Mouse (Mus musculus) effector memory CD4-positive, alpha-beta T cell, adult 7 months (primary cell): ENCODE measurements around the gene Gm5108. TPM values are rescaled to one million over a fixed set of nuclear protein-coding genes. Genes with fewer than 3 reads are reported as not detected.

Experiments used
- polyA plus RNA-seq: library from polyadenylated mRNA; unstranded; fragments of 100-300 nt; shearing (Covaris generic); gene quantifications from one replicate; pipeline ENCODE4 v1.2.1, GENCODE M21; 2017

Gm5108 gene
- not detected for polyA plus RNA-seq

DNA sequence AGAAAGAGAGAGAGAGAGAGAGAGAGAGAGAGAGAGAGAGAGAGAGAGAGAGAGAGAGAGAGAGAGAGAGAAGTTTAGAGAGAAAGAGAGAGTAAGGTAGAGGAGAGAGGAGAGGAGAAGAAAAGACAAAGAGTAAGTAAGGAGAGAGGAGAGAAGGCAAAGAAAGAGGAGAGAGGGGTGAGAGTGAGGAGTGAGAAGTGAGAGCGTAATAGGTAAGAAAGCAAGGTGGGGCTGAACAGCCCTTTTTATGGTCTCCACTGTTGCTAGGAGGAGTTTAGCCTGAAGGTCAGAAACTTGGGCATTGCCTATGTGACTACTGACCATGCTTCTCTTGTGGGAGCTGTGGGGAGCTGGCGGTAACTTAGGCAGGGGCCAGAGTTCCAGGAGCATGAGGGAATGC, at the start of gene Gm5108:
Gene Gm5108, plus strand, starts transcription at position 301 of the 400 bp plus-strand sequence.

DNA sequence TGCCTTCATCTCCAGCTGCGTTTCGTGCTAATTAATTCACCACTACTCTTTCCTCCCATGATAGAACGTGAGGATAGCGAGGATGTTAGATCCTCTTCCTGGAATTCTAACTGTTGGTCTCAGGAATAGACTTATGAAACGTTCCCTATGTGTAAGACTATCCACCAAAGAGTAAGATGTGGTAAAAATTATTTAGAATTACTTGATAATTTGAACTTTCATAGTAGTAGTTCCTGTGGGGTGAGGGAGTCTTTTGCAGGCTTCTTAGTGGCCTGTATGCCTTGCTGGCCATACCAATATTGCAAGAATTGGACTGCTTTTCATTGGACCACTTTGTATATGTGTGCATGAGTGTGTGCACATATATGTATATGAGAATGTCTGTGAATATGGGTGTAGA, 4.9 kb downstream of the Gm5108 start, which contains the start of gene Gm21905:
Gene Gm21905, minus strand, starts transcription at position 101 of the 400 bp plus-strand sequence.

Other genes starting within 250 kb of the Gm5108 start
- gene Atp8a1, start 94.2 kb upstream of the Gm5108 start, polyA plus RNA-seq, result 27.1 TPM
- gene Gm21905, start 4.8 kb downstream of the Gm5108 start, polyA plus RNA-seq, result not detected
- gene Grxcr1, start 90.2 kb downstream of the Gm5108 start, polyA plus RNA-seq, result not detected